Mouse (Mus musculus): ENCODE measurements around the gene Chsy1. TPM values are rescaled to one million over a fixed set of nuclear protein-coding genes. Genes with fewer than 3 reads are reported as not detected.

Chsy1 gene
- polyA plus RNA-seq, 1 experiment from 2014 or later = 11.4 TPM

DNA sequence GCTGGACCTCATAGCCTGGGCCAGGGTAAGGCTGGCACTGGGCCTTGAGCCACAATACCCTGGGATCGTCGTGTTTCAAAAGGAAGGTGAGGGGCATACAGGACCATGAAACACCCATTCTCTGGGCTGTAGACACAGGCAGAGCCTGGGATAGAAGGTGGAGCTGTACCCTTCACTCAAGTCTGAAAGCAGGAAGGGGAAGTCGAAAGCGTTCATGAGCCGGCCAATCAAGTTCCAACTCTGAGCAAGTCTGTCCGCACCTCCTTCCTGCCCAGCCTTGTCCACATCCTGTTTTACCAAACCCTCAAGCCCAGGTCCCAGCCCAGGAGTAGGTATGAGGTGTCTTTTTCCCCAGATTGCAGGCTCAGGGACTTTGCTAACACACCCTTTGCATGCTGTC, 66.4 kb downstream of the Chsy1 start:
- Histone ChIP-seq H3K27ac (ENCODE audit: low read length) (no peak overlapping the region), H3K27me3 (replicated peaks; ENCODE audit: control insufficient read depth, insufficient read depth, low read length) (no peaks in the 10 kb centered on the region), H3K36me3 (ENCODE audit: control insufficient read depth, insufficient read depth) (peaks cover 10% of the 10 kb centered on the region), H3K4me2 (ENCODE audit: low read length) (no peak overlapping the region), H3K9me3 (ENCODE audit: control insufficient read depth, low read length) (no peaks in the 10 kb centered on the region), H3K4me3 (replicated peaks; ENCODE audit: low read length) (no peak overlapping the region), H3K4me1 (replicated peaks; ENCODE audit: control insufficient read depth, insufficient read depth, low read length) (no peaks in the 10 kb centered on the region), H3K9ac (replicated peaks; ENCODE audit: low read depth, low read length) (no peak overlapping the region)
- ATAC-seq = no peak
- 97% methylated on average over 6 of the region's 6 CpGs for WGBS

DNA sequence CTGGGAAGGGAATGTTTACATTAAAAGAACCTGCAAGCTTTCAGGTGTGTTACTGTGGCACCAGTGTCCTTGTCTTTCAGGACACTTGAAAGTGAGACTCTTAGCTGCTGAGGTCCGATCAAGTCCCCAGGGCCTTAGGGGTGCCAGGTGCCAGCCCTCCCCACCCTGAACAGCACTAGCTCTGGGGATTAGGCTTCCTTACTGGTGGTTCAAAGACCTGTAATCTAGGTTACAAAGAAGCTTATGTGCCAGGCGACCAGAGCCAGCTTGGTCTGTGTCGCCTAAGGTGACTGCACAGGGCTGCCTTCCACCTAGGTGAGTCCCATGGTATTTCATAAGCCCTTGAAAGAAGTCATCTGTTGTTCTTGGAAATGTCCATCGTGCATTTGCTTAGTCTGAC, 66.9 kb downstream of the Chsy1 start:
- H3K9ac ChIP-seq (replicated peaks; ENCODE audit: low read depth, low read length) = no peak overlapping the region
- ATAC-seq = no peak
- no peak overlapping the region for H3K4me2 ChIP-seq (ENCODE audit: low read length)
- H3K4me3 ChIP-seq (replicated peaks; ENCODE audit: low read length) = no peak overlapping the region
- H3K27ac ChIP-seq (ENCODE audit: low read length) = no peak overlapping the region
- WGBS = 87% methylated on average over 4 of the region's 4 CpGs
- no peaks in the 10 kb centered on the region for H3K9me3 ChIP-seq (ENCODE audit: control insufficient read depth, low read length)
- no peaks in the 10 kb centered on the region for H3K27me3 ChIP-seq (replicated peaks; ENCODE audit: control insufficient read depth, insufficient read depth, low read length)
- peaks cover 5% of the 10 kb centered on the region; the same call in 1 of the 2 replicates for H3K36me3 ChIP-seq (ENCODE audit: control insufficient read depth, insufficient read depth)
- no peaks in the 10 kb centered on the region for H3K4me1 ChIP-seq (replicated peaks; ENCODE audit: control insufficient read depth, insufficient read depth, low read length)

DNA sequence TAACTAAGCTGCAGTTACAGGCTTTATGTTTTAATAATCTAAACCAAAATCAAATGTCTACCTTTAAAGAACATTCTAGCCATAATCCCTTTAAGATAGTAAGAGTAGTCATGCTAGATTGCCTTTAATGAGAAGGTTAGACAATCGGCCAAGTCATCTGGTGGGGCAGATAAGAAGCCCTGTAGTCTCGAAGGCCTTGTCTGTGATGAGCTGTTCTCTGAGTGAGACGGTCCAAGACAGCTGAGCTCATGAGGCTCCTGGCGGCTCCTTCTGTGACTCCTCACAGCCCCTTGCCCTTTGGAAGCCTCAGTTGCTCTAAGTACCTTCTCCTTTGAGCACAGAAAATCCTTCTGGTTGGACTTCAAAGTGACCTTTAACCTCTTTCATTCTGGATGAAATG, 67.6 kb downstream of the Chsy1 start:
- no peaks in the 10 kb centered on the region for H3K9me3 ChIP-seq (ENCODE audit: control insufficient read depth, low read length)
- no peak overlapping the region for H3K27ac ChIP-seq (ENCODE audit: low read length)
- 93% methylated on average over 4 of the region's 4 CpGs for WGBS
- no peak overlapping the region for H3K9ac ChIP-seq (replicated peaks; ENCODE audit: low read depth, low read length)
- no peaks in the 10 kb centered on the region for H3K27me3 ChIP-seq (replicated peaks; ENCODE audit: control insufficient read depth, insufficient read depth, low read length)
- H3K4me3 ChIP-seq (replicated peaks; ENCODE audit: low read length) = no peak overlapping the region
- H3K36me3 ChIP-seq (ENCODE audit: control insufficient read depth, insufficient read depth) = no peaks in the 10 kb centered on the region
- no peak for ATAC-seq
- H3K4me2 ChIP-seq (ENCODE audit: low read length) = no peak overlapping the region
- H3K4me1 ChIP-seq (replicated peaks; ENCODE audit: control insufficient read depth, insufficient read depth, low read length) = no peaks in the 10 kb centered on the region

DNA sequence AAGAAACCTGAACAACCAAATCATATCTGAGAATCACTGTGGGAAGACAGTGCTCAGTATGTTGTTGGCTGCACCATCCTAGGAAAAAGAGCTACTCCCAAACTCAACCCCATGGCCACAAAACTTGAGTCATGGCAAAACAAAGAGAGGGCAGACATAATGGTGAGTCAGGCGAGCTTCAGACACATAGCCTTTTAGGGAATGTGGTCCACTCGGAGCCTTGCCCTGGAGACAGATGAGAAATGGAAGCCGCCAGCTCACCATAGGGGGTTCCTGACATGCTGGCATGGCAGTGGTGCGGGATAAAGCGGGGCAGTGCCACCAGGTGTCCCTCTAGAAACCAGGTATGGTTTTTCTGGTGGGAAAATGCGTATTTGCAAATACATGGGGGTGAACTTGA, 68.8 kb downstream of the Chsy1 start:
- H3K36me3 ChIP-seq (ENCODE audit: control insufficient read depth, insufficient read depth) = no peaks in the 10 kb centered on the region
- H3K9ac ChIP-seq (replicated peaks; ENCODE audit: low read depth, low read length) = no peak overlapping the region
- H3K9me3 ChIP-seq (ENCODE audit: control insufficient read depth, low read length) = no peaks in the 10 kb centered on the region
- no peaks in the 10 kb centered on the region for H3K4me1 ChIP-seq (replicated peaks; ENCODE audit: control insufficient read depth, insufficient read depth, low read length)
- ATAC-seq = no peak
- 87% methylated on average over 6 of the region's 6 CpGs for WGBS
- H3K27me3 ChIP-seq (replicated peaks; ENCODE audit: control insufficient read depth, insufficient read depth, low read length) = no peaks in the 10 kb centered on the region
- no peak overlapping the region for H3K27ac ChIP-seq (ENCODE audit: low read length)
- no peak overlapping the region for H3K4me3 ChIP-seq (replicated peaks; ENCODE audit: low read length)
- no peak overlapping the region for H3K4me2 ChIP-seq (ENCODE audit: low read length)

DNA sequence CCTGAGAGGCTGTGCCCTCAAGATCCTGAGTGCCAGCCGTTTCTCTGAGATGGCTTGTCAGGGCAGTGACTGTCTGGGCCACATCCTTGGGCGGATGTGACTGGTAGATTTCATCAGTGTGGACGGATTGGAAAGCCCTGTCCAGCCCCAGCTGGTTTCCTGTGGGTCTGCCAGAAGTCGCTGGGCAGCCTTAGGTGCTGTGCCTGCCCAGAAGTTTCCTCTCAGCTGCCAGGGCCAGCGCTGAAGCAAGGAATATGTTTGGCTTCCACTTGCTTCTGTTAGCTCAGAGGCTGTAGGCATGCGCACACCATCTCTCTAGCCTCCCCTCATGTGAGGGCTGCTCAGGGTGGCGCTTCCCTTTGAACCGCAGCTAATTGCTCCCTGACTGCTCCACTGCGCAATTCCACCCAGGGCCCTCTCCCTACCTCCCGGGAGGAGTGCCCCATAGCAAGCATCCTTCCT, 69.8 kb downstream of the Chsy1 start:
- H3K9me3 ChIP-seq (ENCODE audit: control insufficient read depth, low read length) = no peaks in the 10 kb centered on the region
- H3K27ac ChIP-seq (ENCODE audit: low read length) = no peak overlapping the region
- no peaks in the 10 kb centered on the region for H3K36me3 ChIP-seq (ENCODE audit: control insufficient read depth, insufficient read depth)
- 61% methylated on average over 10 of the region's 10 CpGs for WGBS
- H3K4me2 ChIP-seq (ENCODE audit: low read length) = no peak overlapping the region
- no peaks in the 10 kb centered on the region for H3K4me1 ChIP-seq (replicated peaks; ENCODE audit: control insufficient read depth, insufficient read depth, low read length)
- no peaks in the 10 kb centered on the region for H3K27me3 ChIP-seq (replicated peaks; ENCODE audit: control insufficient read depth, insufficient read depth, low read length)
- H3K4me3 ChIP-seq (replicated peaks; ENCODE audit: low read length) = no peak overlapping the region
- no peak overlapping the region for H3K9ac ChIP-seq (replicated peaks; ENCODE audit: low read depth, low read length)
- ATAC-seq = peak; percentile 66

DNA sequence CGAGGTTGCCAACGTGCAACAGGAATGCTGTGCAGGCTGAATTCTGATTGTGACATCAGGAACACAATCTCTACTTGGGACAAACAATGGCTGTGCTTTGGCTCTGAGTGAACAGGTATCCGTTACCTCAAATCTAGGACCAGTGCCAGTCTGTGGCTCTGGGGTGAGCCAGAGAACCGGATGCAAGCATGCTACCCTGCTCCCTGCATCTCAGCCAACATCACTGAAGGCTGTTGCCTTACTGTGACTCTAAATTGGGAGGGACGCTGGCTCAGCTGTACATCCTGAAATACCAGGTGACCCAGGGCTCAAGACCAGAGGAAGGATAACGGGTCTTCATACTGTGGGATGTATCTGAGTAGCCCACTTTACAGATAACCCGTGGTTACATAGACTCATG, 70.4 kb downstream of the Chsy1 start:
- Histone ChIP-seq H3K4me2 (ENCODE audit: low read length) (no peak overlapping the region), H3K9me3 (ENCODE audit: control insufficient read depth, low read length) (no peaks in the 10 kb centered on the region), H3K36me3 (ENCODE audit: control insufficient read depth, insufficient read depth) (no peaks in the 10 kb centered on the region), H3K9ac (replicated peaks; ENCODE audit: low read depth, low read length) (no peak overlapping the region), H3K27me3 (replicated peaks; ENCODE audit: control insufficient read depth, insufficient read depth, low read length) (no peaks in the 10 kb centered on the region), H3K4me1 (replicated peaks; ENCODE audit: control insufficient read depth, insufficient read depth, low read length) (no peaks in the 10 kb centered on the region), H3K4me3 (replicated peaks; ENCODE audit: low read length) (no peak overlapping the region), H3K27ac (ENCODE audit: low read length) (no peak overlapping the region)
- 73% methylated on average over 7 of the region's 7 CpGs for WGBS
- no peak for ATAC-seq

DNA sequence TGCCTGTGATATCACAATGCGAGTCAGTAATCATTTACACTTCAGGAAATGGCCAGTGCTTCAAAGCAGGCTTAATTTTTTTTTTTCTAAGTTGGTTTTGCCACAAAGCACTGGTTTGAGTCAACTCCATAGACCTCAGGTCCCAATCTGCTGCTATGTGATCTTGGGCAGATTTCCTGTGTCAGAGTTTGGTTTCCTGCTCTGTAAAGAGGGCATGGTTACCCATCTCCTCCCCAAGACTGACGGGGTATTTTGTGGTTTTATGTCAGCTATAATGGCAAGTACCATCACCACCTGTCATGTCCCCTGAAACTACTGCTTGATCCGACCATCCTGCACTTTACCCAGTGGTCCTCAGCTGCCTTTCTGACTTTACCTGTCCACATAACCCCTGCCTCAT, 70.9 kb downstream of the Chsy1 start:
- H3K9me3 ChIP-seq (ENCODE audit: control insufficient read depth, low read length) = no peaks in the 10 kb centered on the region
- H3K9ac ChIP-seq (replicated peaks; ENCODE audit: low read depth, low read length) = no peak overlapping the region
- no peak overlapping the region for H3K4me3 ChIP-seq (replicated peaks; ENCODE audit: low read length)
- H3K4me2 ChIP-seq (ENCODE audit: low read length) = no peak overlapping the region
- ATAC-seq = no peak
- WGBS = 86% methylated on average over 3 of the region's 3 CpGs
- no peak overlapping the region for H3K27ac ChIP-seq (ENCODE audit: low read length)
- H3K27me3 ChIP-seq (replicated peaks; ENCODE audit: control insufficient read depth, insufficient read depth, low read length) = no peaks in the 10 kb centered on the region
- H3K4me1 ChIP-seq (replicated peaks; ENCODE audit: control insufficient read depth, insufficient read depth, low read length) = no peaks in the 10 kb centered on the region
- H3K36me3 ChIP-seq (ENCODE audit: control insufficient read depth, insufficient read depth) = no peaks in the 10 kb centered on the region

DNA sequence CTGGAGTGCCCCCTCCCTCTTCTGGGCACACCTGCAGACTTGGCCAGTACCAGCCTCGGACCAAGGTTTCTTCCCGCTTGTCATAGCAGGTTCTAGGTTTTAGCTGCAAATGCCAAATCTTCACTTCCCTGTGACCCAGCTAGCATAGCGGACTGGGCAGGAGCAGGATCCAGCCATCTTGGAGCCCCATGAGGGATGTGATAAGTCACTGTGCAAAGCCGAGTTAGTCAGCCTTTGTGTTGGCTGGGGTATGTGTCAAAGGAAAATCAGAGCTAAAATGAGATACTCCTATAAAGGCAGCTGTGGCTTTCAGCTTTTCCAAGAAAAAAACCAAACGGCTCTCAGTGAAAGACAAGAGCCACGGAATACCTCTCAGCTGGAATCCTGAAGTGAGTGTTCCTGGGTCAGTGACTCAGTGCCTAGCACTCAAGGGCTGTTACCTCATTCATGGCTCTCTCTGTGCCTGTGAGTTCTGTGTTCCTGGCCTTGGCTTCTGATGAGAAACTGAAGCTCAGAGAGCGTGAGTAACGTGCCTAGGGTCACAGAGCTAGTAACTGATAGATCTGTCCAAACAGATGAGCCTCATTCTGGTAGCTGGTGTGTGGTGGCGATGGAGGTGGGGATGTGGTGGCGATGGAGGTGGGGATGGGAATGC, 71.5 kb downstream of the Chsy1 start:
- ATAC-seq = no peak
- Histone ChIP-seq H3K4me3 (replicated peaks; ENCODE audit: low read length) (no peak overlapping the region), H3K9ac (replicated peaks; ENCODE audit: low read depth, low read length) (no peak overlapping the region), H3K4me1 (replicated peaks; ENCODE audit: control insufficient read depth, insufficient read depth, low read length) (no peaks in the 10 kb centered on the region), H3K4me2 (ENCODE audit: low read length) (no peak overlapping the region), H3K9me3 (ENCODE audit: control insufficient read depth, low read length) (no peaks in the 10 kb centered on the region), H3K27me3 (replicated peaks; ENCODE audit: control insufficient read depth, insufficient read depth, low read length) (no peaks in the 10 kb centered on the region), H3K27ac (ENCODE audit: low read length) (no peak overlapping the region), H3K36me3 (ENCODE audit: control insufficient read depth, insufficient read depth) (no peaks in the 10 kb centered on the region)
- 81% methylated on average over 10 of the region's 10 CpGs for WGBS

DNA sequence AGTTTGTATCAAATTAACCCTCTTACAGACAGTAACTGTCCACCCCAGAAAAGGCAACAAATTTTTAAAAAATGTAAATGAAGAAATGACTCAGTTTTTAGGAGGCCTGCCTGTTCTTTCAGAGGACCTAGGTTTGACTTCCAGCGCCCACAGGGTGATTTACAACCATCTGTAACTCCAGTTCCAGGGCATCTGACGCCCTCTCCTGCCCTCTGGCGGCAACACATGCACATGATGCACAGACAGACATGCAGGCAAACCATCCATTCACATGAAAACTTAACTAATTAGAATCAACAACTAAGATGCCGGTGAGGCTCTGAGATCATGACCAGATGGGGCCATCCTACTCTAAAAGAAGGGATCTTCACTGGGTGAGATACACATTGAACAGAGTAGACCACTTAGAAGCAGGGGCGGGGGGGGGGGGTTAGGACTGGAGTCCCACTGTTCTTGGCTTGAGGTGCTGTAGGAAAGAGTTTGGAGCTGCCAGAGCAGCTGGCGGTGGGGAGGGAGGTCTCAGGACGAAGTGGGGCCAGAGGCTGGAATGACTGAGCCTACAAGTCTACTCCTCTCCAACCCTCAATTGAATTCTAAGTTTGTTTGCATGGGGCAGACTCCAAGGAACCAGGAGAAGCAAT, 72.9 kb downstream of the Chsy1 start:
- WGBS = 78% methylated on average over 7 of the region's 7 CpGs
- ATAC-seq = no peak
- Histone ChIP-seq H3K27me3 (replicated peaks; ENCODE audit: control insufficient read depth, insufficient read depth, low read length) (no peaks in the 10 kb centered on the region), H3K4me1 (replicated peaks; ENCODE audit: control insufficient read depth, insufficient read depth, low read length) (no peaks in the 10 kb centered on the region), H3K4me3 (replicated peaks; ENCODE audit: low read length) (no peak overlapping the region), H3K36me3 (ENCODE audit: control insufficient read depth, insufficient read depth) (no peaks in the 10 kb centered on the region), H3K4me2 (ENCODE audit: low read length) (no peak overlapping the region), H3K9me3 (ENCODE audit: control insufficient read depth, low read length) (no peaks in the 10 kb centered on the region), H3K9ac (replicated peaks; ENCODE audit: low read depth, low read length) (no peak overlapping the region), H3K27ac (ENCODE audit: low read length) (no peak overlapping the region)
